Mouse (Mus musculus) left cerebral cortex, postnatal 4 days (tissue): Measurements from ENCODE around the gene Rufy4. TPM values are rescaled to one million over a fixed set of nuclear protein-coding genes. Genes with fewer than 3 reads are reported as not detected.
"Not testable (repeated sequence)": the region's sequence is repeated elsewhere in the genome, so short reads cannot be mapped to it uniquely, and the experiment has no call there.

Source experiments
- DNase-seq: peaks from one replicate; pipeline ENCODE4 v3.0.0-alpha.2; 2022
- intact Hi-C: fragments of 180-260 bp; cut with DNase I; formaldehyde crosslinking; loops from one replicate; pipeline ENCODE4 v1.15.1; 2025
- total RNA-seq, 2 experiments: library from RNA; stranded (reverse); gene quantifications; 2 replicates each; pipeline ENCODE4 v1.2.3; 2021

The Rufy4 gene
- total RNA-seq, 2 experiments from 2014 or later, result 0.20 TPM; not detected in 1

GRCm38 (mm10) chr1:74141781-74142180 lies 16.4 kb downstream of the Rufy4 start:
- intact Hi-C loops, result no loop called here
- DNase-seq, result no peak

GRCm38 (mm10) chr1:74149106-74149885 lies 24.0 kb downstream of the Rufy4 start:
- intact Hi-C loops, result no loop called here
- DNase-seq, result no peak

- no peak for DNase-seq
- intact Hi-C loops, result no loop called here
Measured at GRCm38 (mm10) chr1:74150101-74150500, 24.8 kb downstream of the Rufy4 start.

- no peak for DNase-seq
- intact Hi-C loops, result no loop called here
Measured at GRCm38 (mm10) chr1:74151091-74151490, 25.8 kb downstream of the Rufy4 start.

- no peak for DNase-seq
- intact Hi-C loops, result no loop called here
Measured at GRCm38 (mm10) chr1:74153461-74154184, 28.3 kb downstream of the Rufy4 start, which contains the start of gene Cxcr2. Gene Cxcr2, plus strand, starts transcription at chr1:74153989.

GRCm38 (mm10) chr1:74155435-74156012 lies 30.2 kb downstream of the Rufy4 start:
- DNase-seq, result no peak
- intact Hi-C loops, result no loop called here

GRCm38 (mm10) chr1:74156381-74156910 lies 31.1 kb downstream of the Rufy4 start:
- DNase-seq, result no peak
- intact Hi-C loops, result no loop called here

- intact Hi-C loops, DNase-seq: not testable (repeated sequence)
Measured at GRCm38 (mm10) chr1:74159613-74160012, 34.3 kb downstream of the Rufy4 start.

GRCm38 (mm10) chr1:74160036-74160435 lies 34.7 kb downstream of the Rufy4 start:
- intact Hi-C loops, result no loop called here
- no peak for DNase-seq

GRCm38 (mm10) chr1:74167136-74167535 lies 41.8 kb downstream of the Rufy4 start:
- peak; percentile 15 for DNase-seq

GRCm38 (mm10) chr1:74169721-74170120 lies 44.4 kb downstream of the Rufy4 start:
- intact Hi-C loops, result no loop called here
- DNase-seq, result no peak

More at GRCm38 (mm10) chr1:74167136-74167535, 41.8 kb downstream of the Rufy4 start:
- intact Hi-C loops, result no loop called here

- intact Hi-C loops, result no loop called here
- DNase-seq, result no peak
Measured at GRCm38 (mm10) chr1:74172722-74173121, 47.4 kb downstream of the Rufy4 start.

GRCm38 (mm10) chr1:74175731-74176130 lies 50.4 kb downstream of the Rufy4 start:
- intact Hi-C loops, result no loop called here
- no peak for DNase-seq

GRCm38 (mm10) chr1:74178618-74179017 lies 53.3 kb downstream of the Rufy4 start:
- DNase-seq, result no peak
- intact Hi-C loops, result no loop called here

GRCm38 (mm10) chr1:74179624-74180408 lies 54.5 kb downstream of the Rufy4 start:
- DNase-seq, result no peak
- intact Hi-C loops, result no loop called here

GRCm38 (mm10) chr1:74181462-74181861 lies 56.1 kb downstream of the Rufy4 start:
- intact Hi-C loops, result no loop called here
- no peak for DNase-seq

GRCm38 (mm10) chr1:74183006-74183405 lies 57.7 kb downstream of the Rufy4 start:
- no peak for DNase-seq
- intact Hi-C loops, result no loop called here

GRCm38 (mm10) chr1:74190471-74190870 lies 65.1 kb downstream of the Rufy4 start:
- DNase-seq, result no peak
- intact Hi-C loops, result no loop called here

GRCm38 (mm10) chr1:74192711-74193110 lies 67.4 kb downstream of the Rufy4 start:
- intact Hi-C loops, result no loop called here
- no peak for DNase-seq

GRCm38 (mm10) chr1:74194445-74194844 lies 69.1 kb downstream of the Rufy4 start, which contains the start of gene Cxcr1:
Gene Cxcr1, minus strand, starts transcription at chr1:74194631.
- no peak for DNase-seq
- intact Hi-C loops, result no loop called here
